Mouse (Mus musculus) embryonic facial prominence, embryonic 11.5 days (tissue): ENCODE data around the gene Atl2. TPM values are rescaled to one million over a fixed set of nuclear protein-coding genes. Genes with fewer than 3 reads are reported as not detected.
A peak's percentile ranks its signal among the peaks of the same experiment; 100 is the strongest.

Experiments used
- ATAC-seq: fragments of 200-750 bp; cut with Nextera tagmentation; replicated peaks from 2 replicates; pipeline ENCODE4 v1.8.0; 2017; ENCODE audit warnings: low read depth; ENCODE audit not compliant: insufficient number of reproducible peaks, low FRiP score, low TSS enrichment
- DNase-seq: peaks from one replicate; pipeline ENCODE4 v3.0.0-alpha.2; 2015; ENCODE audit warnings: low spot score
- H3K27ac ChIP-seq: fragments of 300-500 bp; sonication (generic); replicated peaks from 2 replicates; pipeline ENCODE4 v1.5.1; 2014; ENCODE audit warnings: mild to moderate bottlenecking, low read depth, low read length, control low read depth
- H3K27me3 ChIP-seq: fragments of 300-500 bp; sonication (generic); 2 replicates; pipeline ENCODE4 v1.6.1; 2014; ENCODE audit warnings: mild to moderate bottlenecking, low read length, moderate library complexity, mixed read lengths; ENCODE audit not compliant: control insufficient read depth, insufficient read depth
- H3K36me3 ChIP-seq: fragments of 300-500 bp; sonication (generic); replicated peaks from 2 replicates; pipeline ENCODE4 v1.6.1; 2014; ENCODE audit warnings: low read depth, mild to moderate bottlenecking, low read length, moderate library complexity, mixed read lengths; ENCODE audit not compliant: control insufficient read depth, insufficient read depth
- H3K4me1 ChIP-seq: fragments of 300-500 bp; sonication (generic); 2 replicates; pipeline ENCODE4 v1.6.1; 2014; ENCODE audit warnings: low read length, mixed read lengths; ENCODE audit not compliant: control insufficient read depth, insufficient read depth
- H3K4me2 ChIP-seq: fragments of 300-500 bp; sonication (generic); 2 replicates; pipeline ENCODE4 v1.6.1; 2014; ENCODE audit warnings: low read depth, mild to moderate bottlenecking, control low read depth, low read length, moderate library complexity
- H3K4me3 ChIP-seq: fragments of 300-500 bp; sonication (generic); 2 replicates; pipeline ENCODE4 v1.5.1; 2014; ENCODE audit warnings: low read depth, low read length, control low read depth
- H3K9ac ChIP-seq: fragments of 300-500 bp; sonication (generic); replicated peaks from 2 replicates; pipeline ENCODE4 v1.6.1; 2014; ENCODE audit warnings: mild to moderate bottlenecking, control low read depth, low read length
- H3K9me3 ChIP-seq: fragments of 300-500 bp; sonication (generic); replicated peaks from 2 replicates; pipeline ENCODE4 v1.6.1; 2016; ENCODE audit warnings: mild to moderate bottlenecking, low read length, inconsistent platforms, mixed read lengths; ENCODE audit not compliant: control insufficient read depth
- WGBS: fragments of 180-500 bp; shearing (Covaris S2); extraction: QIAGEN DNeasy Blood & Tissue Kit; methylation state at CpG from one replicate; pipeline ENCODE4 v1.1.7; 2014; 5-methylcytosine and 5-hydroxymethylcytosine counted together
- polyA plus RNA-seq: library from polyadenylated mRNA; unstranded; fragments of >200 nt; fragmentation: Nextera tagmentation; extraction: Ambion mirVana; gene quantifications from 2 replicates; pipeline ENCODE4 v1.2.1, GENCODE M21; 2014

Atl2 gene
- polyA plus RNA-seq, 1 experiment from 2014 or later = 39.0 TPM

GRCm38 (mm10) chr17:79826482-79827034 lies 69.4 kb downstream of the Atl2 start:
- DNase-seq = no peak
- no peak overlapping the region for H3K9ac ChIP-seq
- H3K9me3 ChIP-seq = no peaks in the 10 kb centered on the region
- no peak for ATAC-seq
- WGBS = 69% methylated on average over 6 of the region's 6 CpGs
- no peaks in the 10 kb centered on the region for H3K27me3 ChIP-seq
- no peaks in the 10 kb centered on the region for H3K4me1 ChIP-seq
- H3K27ac ChIP-seq = no peak overlapping the region
- H3K4me3 ChIP-seq = no peak overlapping the region
- no peaks in the 10 kb centered on the region for H3K36me3 ChIP-seq
- H3K4me2 ChIP-seq = no peak overlapping the region

DNA sequence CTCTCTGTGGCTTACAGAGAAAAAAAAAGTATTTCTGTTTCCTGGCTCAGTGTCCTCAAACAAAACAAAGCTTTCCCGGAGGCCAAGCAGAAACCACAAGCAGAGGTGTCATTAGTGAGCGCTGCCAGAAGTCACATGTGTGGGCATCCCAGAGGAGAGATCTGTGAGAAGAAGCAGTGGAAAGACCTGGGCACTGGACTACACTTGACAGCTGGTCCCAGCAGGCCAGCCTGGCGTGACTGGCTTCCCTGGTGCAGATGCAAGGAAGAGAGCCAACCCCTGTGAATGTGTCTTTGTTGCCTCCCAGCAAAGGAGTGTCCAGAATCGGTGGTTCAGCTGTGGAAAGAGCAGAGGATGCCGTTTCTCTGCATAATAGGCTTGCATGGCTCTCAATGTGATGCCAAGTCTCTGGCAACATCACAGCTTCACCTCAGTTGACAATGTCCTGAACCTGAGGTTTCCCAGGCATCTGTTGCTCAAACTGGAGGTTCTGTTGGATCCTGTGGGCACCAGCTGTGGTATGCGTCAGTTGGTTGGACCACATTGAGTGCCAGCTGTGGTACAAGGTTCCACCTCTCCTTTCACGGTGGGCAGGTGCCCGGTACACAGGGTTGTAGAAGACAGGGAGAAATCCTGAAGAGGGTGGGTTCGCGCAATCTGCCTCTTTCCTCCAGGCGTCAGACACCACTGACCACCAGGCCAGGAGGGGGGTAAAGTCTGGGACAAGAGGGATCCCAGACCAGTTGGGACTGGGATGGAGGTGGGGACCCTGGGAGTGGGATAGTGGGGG lies 70.5 kb downstream of the Atl2 start:
- Histone ChIP-seq H3K9me3 (no peaks in the 10 kb centered on the region), H3K9ac (no peak overlapping the region), H3K27me3 (no peaks in the 10 kb centered on the region), H3K36me3 (no peaks in the 10 kb centered on the region), H3K27ac (no peak overlapping the region), H3K4me2 (no peak overlapping the region), H3K4me1 (no peaks in the 10 kb centered on the region), H3K4me3 (no peak overlapping the region)
- WGBS = 76% methylated on average over 11 of the region's 11 CpGs
- no peak for DNase-seq
- no peak for ATAC-seq

DNA sequence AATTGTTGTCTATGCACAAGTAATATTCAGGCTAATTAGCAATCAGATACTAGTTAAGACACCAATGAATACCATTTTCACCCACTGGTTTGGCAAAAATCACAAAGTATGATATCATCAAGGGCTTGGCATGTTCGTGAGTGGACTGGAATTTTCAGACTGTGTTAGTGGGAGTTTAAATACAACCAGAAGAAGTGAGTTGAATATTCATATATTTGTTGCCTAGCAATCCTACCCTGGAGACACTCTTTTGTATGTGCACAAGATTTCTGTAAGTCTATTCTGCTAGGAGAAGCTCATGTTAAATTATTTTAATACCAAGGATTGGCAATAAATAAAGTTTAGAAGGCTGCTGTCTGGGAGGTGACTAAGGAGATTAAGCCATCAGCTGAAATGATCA lies 71.5 kb downstream of the Atl2 start:
- WGBS = 81% methylated on average over 1 of the region's 1 CpGs
- no peaks in the 10 kb centered on the region for H3K4me1 ChIP-seq
- H3K36me3 ChIP-seq = no peaks in the 10 kb centered on the region
- no peak for DNase-seq
- no peak overlapping the region for H3K9ac ChIP-seq
- H3K27me3 ChIP-seq = no peaks in the 10 kb centered on the region
- no peak overlapping the region for H3K27ac ChIP-seq
- ATAC-seq = no peak
- H3K4me3 ChIP-seq = no peak overlapping the region
- no peak overlapping the region for H3K4me2 ChIP-seq
- no peaks in the 10 kb centered on the region for H3K9me3 ChIP-seq

GRCm38 (mm10) chr17:79818884-79819283 lies 77.0 kb downstream of the Atl2 start:
- Histone ChIP-seq H3K4me1 (peaks cover 4% of the 10 kb centered on the region; the same call in 1 of the 2 replicates), H3K27ac (no peak overlapping the region), H3K4me3 (no peak overlapping the region), H3K9me3 (no peaks in the 10 kb centered on the region), H3K9ac (no peak overlapping the region), H3K27me3 (peaks cover 2% of the 10 kb centered on the region; the same call in 1 of the 2 replicates), H3K36me3 (no peaks in the 10 kb centered on the region), H3K4me2 (no peak overlapping the region)
- DNase-seq (no peak), ATAC-seq (no peak)
- 19% methylated on average over 3 of the region's 3 CpGs for WGBS

DNA sequence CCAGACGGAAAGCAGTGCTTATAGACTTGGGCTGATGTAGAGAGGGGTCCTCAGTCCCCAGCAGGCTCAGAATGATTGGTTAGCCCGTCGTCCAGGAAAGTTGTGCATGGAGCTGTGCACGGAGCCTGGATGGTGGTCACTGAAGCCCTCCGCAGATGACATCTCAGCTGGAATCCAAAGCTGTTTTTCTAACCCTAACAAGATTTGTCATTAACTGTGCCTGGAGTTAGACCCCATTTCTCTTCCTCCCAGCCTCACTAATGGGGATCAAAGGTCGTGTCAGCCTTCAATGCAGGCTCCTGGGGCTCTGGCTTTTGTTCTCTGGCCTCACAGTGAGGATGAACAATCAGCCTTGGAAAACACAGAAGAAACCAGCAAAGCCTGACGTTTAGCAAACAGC lies 77.9 kb downstream of the Atl2 start:
- no peak overlapping the region for H3K9ac ChIP-seq
- peaks cover 4% of the 10 kb centered on the region; the same call in 1 of the 2 replicates for H3K4me1 ChIP-seq
- H3K9me3 ChIP-seq = no peaks in the 10 kb centered on the region
- 0 out of 2 replicates have a peak, but pooled peaks have one; percentile 44 for ATAC-seq
- peaks cover 2% of the 10 kb centered on the region; the same call in 1 of the 2 replicates for H3K27me3 ChIP-seq
- H3K4me2 ChIP-seq = no peak overlapping the region
- WGBS = 6% methylated on average over 7 of the region's 7 CpGs
- H3K36me3 ChIP-seq = no peaks in the 10 kb centered on the region
- no peak overlapping the region for H3K27ac ChIP-seq
- no peak overlapping the region for H3K4me3 ChIP-seq
- peak; percentile 33 for DNase-seq

- Histone ChIP-seq H3K27ac (no peak overlapping the region), H3K4me3 (no peak overlapping the region), H3K9ac (no peak overlapping the region), H3K27me3 (peaks cover 2% of the 10 kb centered on the region; the same call in 1 of the 2 replicates), H3K36me3 (no peaks in the 10 kb centered on the region), H3K4me1 (peaks cover 4% of the 10 kb centered on the region; the same call in 1 of the 2 replicates), H3K4me2 (no peak overlapping the region), H3K9me3 (no peaks in the 10 kb centered on the region)
- 60% methylated on average over 9 of the region's 9 CpGs for WGBS
- ATAC-seq = no peak
- no peak for DNase-seq
Measured at GRCm38 (mm10) chr17:79817551-79817950, 78.4 kb downstream of the Atl2 start.

- Histone ChIP-seq H3K27ac (no peak overlapping the region), H3K4me2 (no peak overlapping the region), H3K9me3 (no peaks in the 10 kb centered on the region), H3K9ac (no peak overlapping the region), H3K4me3 (no peak overlapping the region), H3K27me3 (peaks cover 2% of the 10 kb centered on the region; the same call in 1 of the 2 replicates), H3K4me1 (peaks cover 4% of the 10 kb centered on the region; the same call in 1 of the 2 replicates), H3K36me3 (no peaks in the 10 kb centered on the region)
- 75% methylated on average over 6 of the region's 6 CpGs for WGBS
- no peak for DNase-seq
- no peak for ATAC-seq
Measured at GRCm38 (mm10) chr17:79816896-79817295, 79.0 kb downstream of the Atl2 start.

DNA sequence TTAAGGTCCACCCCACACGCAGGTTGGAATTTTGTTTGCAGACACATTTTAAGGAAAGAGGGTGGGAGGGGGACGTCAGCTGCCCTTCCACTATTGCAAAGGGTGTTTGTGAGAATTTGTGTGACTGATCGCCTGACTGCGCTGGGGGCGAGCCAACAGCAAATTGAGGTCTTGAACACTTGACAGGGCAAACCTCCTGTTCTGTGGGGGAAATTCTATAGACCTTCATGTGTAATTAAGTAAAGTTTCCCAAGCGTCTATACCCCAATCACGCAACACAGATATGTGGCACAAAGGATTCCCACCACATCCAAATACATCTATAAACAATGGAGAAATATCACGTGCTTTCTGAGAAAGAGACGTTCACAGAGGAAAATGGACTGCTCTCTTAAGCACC lies 85.5 kb downstream of the Atl2 start:
- H3K9me3 ChIP-seq = no peaks in the 10 kb centered on the region
- no peak overlapping the region for H3K4me3 ChIP-seq
- no peaks in the 10 kb centered on the region for H3K27me3 ChIP-seq
- no peaks in the 10 kb centered on the region; the same call in 1 of the 2 replicates for H3K4me1 ChIP-seq
- no peak overlapping the region for H3K4me2 ChIP-seq
- H3K9ac ChIP-seq = no peak overlapping the region
- no peak overlapping the region for H3K27ac ChIP-seq
- no peaks in the 10 kb centered on the region for H3K36me3 ChIP-seq
- 82% methylated on average over 9 of the region's 9 CpGs for WGBS
- DNase-seq = no peak
- ATAC-seq = no peak
